Mouse (Mus musculus) CD4-positive, CD25-positive, alpha-beta regulatory T cell, adult 2 months (primary cell): ENCODE measurements around the gene Ero1l.

ENCODE experiments used
- DNase-seq: peaks from one replicate; pipeline ENCODE4 v3.0.0-alpha.2; 2012; ENCODE audit warnings: low read depth, low spot score

The Ero1l gene

GRCm38 (mm10) chr14:45318426-45319236 lies at the start of gene Ero1l:
Gene Ero1l, minus strand, starts transcription at chr14:45318771.
- DNase-seq: peak; percentile 88

GRCm38 (mm10) chr14:45365196-45365587 lies 46.6 kb upstream of the Ero1l start:
- DNase-seq: no peak

GRCm38 (mm10) chr14:45364211-45365195 lies 45.9 kb upstream of the Ero1l start:
- DNase-seq: no peak

DNA sequence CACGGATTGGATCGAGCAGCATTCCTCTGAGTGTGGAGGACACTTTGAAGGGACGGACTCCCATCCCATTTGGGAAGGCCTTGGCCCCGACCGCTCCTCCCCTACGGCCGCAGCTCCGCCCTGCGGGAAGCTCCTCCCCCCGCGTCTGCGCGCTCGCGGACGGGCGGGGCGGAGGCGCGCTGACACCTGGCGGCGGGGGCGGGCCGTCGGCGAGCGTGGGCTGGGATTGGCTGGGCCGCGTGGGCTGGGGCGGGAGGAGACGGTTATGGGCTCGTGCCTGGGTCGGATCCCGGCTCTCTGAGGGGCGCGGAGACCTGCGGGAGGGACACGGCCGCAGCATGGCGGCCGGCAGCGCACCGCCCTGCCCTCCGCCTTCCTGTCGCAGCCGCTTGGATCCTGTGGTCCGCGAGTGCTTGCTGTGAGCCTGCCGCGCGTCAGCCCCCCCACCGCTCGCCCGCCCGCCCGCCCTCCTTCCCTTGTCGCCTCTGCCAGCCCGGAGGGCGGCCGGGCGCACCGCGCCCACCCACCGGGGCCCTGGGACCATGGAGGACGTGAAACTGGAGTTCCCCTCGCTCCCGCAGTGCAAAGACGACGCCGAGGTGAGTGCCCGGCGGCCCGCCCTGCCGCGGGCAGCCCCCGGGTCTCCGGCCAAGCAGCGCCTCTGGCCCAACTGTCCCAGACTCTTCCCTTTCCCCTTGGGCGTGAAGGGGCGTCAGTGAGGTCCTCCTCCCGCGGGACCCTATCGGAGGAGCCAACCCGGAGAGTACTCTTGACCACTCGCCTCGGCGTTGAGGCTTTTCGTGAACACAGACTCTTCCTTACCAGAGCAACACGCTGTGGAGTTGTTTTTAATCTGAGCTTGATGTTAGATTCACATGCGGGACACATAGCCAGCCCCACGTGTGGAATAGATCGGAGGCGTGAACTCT lies 32.6 kb upstream of the Ero1l start, which contains the start of gene Styx:
Styx (plus strand) TSS at position 163 of the 929 bp plus-strand sequence.
- DNase-seq: peak; percentile 96

GRCm38 (mm10) chr14:45329589-45330181 lies 11.1 kb upstream of the Ero1l start, which contains the start of gene Psmc6:
Gene Psmc6, plus strand, starts transcription at chr14:45329788.
- DNase-seq: peak; percentile 97

GRCm38 (mm10) chr14:45329018-45329588 lies 10.5 kb upstream of the Ero1l start:
- no peak for DNase-seq

DNA sequence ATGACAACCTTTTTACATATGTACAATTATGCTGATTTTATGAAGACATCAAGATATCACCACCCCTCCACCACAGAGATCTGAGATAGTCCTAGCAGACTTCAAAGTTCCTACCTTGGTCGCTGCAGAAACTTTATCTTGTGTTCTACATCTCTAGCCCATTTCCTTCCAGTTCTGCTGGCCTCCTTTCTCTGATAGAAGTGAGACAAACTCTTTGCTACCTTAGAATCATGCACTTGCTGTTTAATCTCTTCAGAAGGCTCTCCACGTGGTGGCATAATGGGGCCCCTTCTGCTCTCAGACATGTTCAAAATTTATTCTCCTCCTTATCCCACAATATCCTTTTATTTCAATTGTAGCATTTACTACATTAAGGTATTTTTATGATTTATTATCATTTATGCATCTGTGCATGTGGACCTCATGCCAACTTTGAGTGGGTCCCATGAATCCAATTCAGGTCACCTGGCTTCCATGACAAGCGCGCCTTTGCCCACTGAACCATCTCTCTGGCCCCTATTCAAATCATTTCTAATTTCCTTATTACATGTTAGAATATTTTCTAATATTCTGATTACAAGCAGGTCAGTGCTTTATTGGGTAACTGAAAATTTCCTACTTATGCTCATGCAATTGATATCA lies 9.6 kb upstream of the Ero1l start:
- DNase-seq: peak; percentile 53

- DNase-seq: no peak
Measured at GRCm38 (mm10) chr14:45325471-45325870, 6.9 kb upstream of the Ero1l start.

GRCm38 (mm10) chr14:45323320-45323719 lies 4.7 kb upstream of the Ero1l start:
- DNase-seq: no peak

GRCm38 (mm10) chr14:45322450-45322849 lies 3.9 kb upstream of the Ero1l start:
- no peak for DNase-seq

GRCm38 (mm10) chr14:45321622-45322021 lies 3.1 kb upstream of the Ero1l start:
- DNase-seq: no peak

- DNase-seq: no peak
Measured at GRCm38 (mm10) chr14:45321067-45321466, 2.5 kb upstream of the Ero1l start.

GRCm38 (mm10) chr14:45320111-45320510 lies 1.5 kb upstream of the Ero1l start:
- DNase-seq: no peak

GRCm38 (mm10) chr14:45319237-45319610 lies 653 bp upstream of the Ero1l start:
- DNase-seq: peak; percentile 3

GRCm38 (mm10) chr14:45317921-45318411 lies 605 bp downstream of the Ero1l start:
- no peak for DNase-seq

GRCm38 (mm10) chr14:45316927-45317326 lies 1.6 kb downstream of the Ero1l start:
- no peak for DNase-seq

- no peak for DNase-seq
Measured at GRCm38 (mm10) chr14:45310101-45310500, 8.5 kb downstream of the Ero1l start.

- no peak for DNase-seq
Measured at GRCm38 (mm10) chr14:45309646-45310045, 8.9 kb downstream of the Ero1l start.

- no peak for DNase-seq
Measured at GRCm38 (mm10) chr14:45307630-45308328, 10.8 kb downstream of the Ero1l start.
